Mouse (Mus musculus): Measurements from ENCODE around the gene Prickle1. TPM values are rescaled to one million over a fixed set of nuclear protein-coding genes. Genes with fewer than 3 reads are reported as not detected.
A peak's percentile ranks its signal among the peaks of the same experiment; 100 is the strongest.

The Prickle1 gene
- total RNA-seq, 2 experiments from 2014 or later, result 6.0 TPM

- intact Hi-C loops (cut with DNase I; ENCODE audit: low total_unique reads), result loop anchor here (10.0 kb wide), 1 partner anchor 618 kb away; no protein-coding TSS in a partner anchor
- no peak for DNase-seq
These were observed 1.3 kb upstream of the Prickle1 start for GRCm38 (mm10) chr15:93596991-93597390.

DNA sequence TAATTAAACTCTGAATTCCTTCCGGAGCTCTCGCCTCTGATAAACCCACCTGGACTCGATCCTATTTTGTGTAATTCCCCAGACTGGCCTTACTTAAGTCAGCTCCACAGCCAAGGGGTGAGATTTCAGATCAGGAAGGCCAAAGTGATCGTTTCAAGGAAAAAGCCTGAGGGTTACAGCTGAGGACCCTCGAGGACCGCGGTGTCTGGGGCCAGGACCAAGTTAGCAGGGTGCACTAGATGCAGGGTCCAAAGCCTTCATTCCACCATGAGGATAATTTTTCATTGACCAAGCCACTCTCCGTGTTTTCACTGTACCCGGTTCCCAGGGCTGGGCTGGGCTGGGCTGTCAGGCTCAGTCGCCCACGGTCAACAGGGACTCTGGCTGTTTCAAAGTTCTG lies 594 bp upstream of the Prickle1 start:
- DNase-seq, result peak; percentile 79
- intact Hi-C loops (cut with DNase I; ENCODE audit: low total_unique reads), result loop anchor here (10.0 kb wide), 1 partner anchor 619 kb away; no protein-coding TSS in a partner anchor

GRCm38 (mm10) chr15:93594888-93595698 lies 598 bp downstream of the Prickle1 start:
- intact Hi-C loops (cut with DNase I; ENCODE audit: low total_unique reads), result loop anchor here (10.0 kb wide), 1 partner anchor 620 kb away; no protein-coding TSS in a partner anchor
- peak; percentile 63 for DNase-seq

- DNase-seq, result no peak
- intact Hi-C loops (cut with DNase I; ENCODE audit: low total_unique reads), result loop anchor here (10.0 kb wide), 1 partner anchor 620 kb away; no protein-coding TSS in a partner anchor
These were observed 1.3 kb downstream of the Prickle1 start for GRCm38 (mm10) chr15:93594296-93594887.

DNA sequence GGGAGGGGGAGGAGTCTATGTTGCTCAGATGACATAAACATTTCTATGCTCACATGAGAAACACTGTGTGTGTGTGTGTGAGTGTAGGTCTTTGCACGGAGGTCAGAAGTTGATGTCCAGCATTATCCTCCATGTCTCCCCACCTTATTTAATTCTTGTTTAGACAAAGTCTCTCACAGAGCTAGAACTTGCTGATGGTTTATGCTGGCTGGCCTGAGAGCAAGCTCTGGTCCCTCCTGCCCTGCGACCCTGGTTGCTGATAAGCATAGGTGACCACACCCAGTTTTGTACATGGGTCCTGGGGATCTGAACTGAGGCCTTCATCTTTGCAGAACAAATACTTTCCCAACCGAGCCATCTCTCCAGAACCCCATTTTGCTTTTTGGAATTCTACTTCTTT lies 3.1 kb downstream of the Prickle1 start:
- DNase-seq, result no peak
- intact Hi-C loops (cut with DNase I; ENCODE audit: low total_unique reads), result loop anchor here (10.0 kb wide), 1 partner anchor 622 kb away; no protein-coding TSS in a partner anchor

DNA sequence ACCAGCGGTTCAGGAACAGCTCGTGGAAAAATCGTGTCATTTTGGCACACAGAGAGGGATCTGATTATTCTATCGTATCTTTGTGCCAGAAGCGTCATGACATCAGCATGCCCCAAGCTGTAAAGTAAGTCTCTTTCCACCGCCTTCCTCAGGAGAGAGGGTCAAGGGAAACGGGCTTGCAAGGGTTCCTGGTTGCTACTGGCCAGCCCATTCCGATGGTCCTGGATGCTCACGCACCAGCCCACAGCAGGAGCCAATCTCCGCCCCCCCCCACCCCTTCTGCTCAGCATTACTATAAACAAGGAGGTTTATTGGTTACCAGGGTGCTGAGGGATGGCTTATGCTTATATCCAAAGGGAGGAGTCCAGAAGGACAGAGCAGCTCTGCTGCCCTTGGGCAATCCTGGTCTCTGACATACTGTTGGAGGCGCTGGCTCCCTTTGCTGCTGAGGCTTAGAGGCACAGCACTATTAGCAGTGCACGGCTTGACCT lies 3.8 kb downstream of the Prickle1 start:
- intact Hi-C loops (cut with DNase I; ENCODE audit: low total_unique reads), result loop anchor here (10.0 kb wide), 1 partner anchor 623 kb away; no protein-coding TSS in a partner anchor
- no peak for DNase-seq

- intact Hi-C loops (cut with DNase I; ENCODE audit: low total_unique reads), result loop anchor here (10.0 kb wide), 1 partner anchor 623 kb away; no protein-coding TSS in a partner anchor
- DNase-seq, result no peak
These were observed 4.3 kb downstream of the Prickle1 start for GRCm38 (mm10) chr15:93591371-93591770.

DNA sequence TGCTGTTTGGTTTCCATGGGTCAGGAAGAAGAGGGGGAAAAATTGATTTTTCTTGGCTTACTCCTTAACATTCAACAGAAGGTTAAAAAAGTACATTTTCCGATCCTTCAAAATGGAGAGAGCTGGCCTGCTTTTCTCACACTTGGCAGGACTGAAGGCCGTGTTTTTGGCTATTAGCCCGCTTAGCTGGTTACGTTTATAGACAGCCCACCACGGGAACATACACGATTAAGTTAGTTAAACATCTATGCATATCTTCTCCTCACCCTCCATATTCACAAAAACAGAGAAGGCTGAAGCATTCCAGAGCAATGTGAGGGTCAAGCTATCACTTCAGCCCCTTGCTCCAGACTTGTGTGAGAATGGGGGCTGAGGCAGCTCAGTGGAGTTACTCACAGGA lies 7.3 kb downstream of the Prickle1 start:
- no peak for DNase-seq

DNA sequence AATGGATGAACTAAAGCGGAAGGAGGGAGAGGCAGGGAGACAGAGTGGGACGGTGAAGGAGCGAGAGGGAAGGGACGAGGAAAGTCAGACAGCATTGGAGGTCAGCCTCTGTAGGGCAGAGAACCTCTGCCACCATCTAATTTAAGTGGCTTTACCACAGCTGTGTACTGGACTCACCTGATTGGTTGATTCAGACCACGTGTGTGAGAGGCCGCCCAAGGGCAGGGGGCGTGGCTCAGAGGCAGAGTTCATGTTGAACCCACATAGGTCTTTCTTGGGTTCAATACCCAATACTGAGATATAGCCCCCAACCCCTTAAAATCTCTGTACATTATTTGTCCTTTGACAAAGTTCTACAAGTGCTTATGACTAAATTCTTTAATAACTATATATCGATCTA lies 8.0 kb downstream of the Prickle1 start:
- no peak for DNase-seq
- intact Hi-C loops (cut with DNase I; ENCODE audit: low total_unique reads), result no loop called here

More for the DNA sequence above, 7.3 kb downstream of the Prickle1 start:
- intact Hi-C loops (cut with DNase I; ENCODE audit: low total_unique reads), result no loop called here

- intact Hi-C loops (cut with DNase I; ENCODE audit: low total_unique reads), result no loop called here
- DNase-seq, result no peak
These were observed 12.6 kb downstream of the Prickle1 start for GRCm38 (mm10) chr15:93583051-93583450.

- DNase-seq, result no peak
- intact Hi-C loops (cut with DNase I; ENCODE audit: low total_unique reads), result no loop called here
These were observed 14.0 kb downstream of the Prickle1 start for GRCm38 (mm10) chr15:93581736-93582135.

GRCm38 (mm10) chr15:93579899-93580298 lies 15.8 kb downstream of the Prickle1 start:
- intact Hi-C loops (cut with DNase I; ENCODE audit: low total_unique reads), result loop anchor here (5.0 to 10.0 kb wide), 3 partner anchors 63 to 315 kb away; no protein-coding TSS in a partner anchor
- no peak for DNase-seq

GRCm38 (mm10) chr15:93579100-93579499 lies 16.6 kb downstream of the Prickle1 start:
- DNase-seq, result no peak
- intact Hi-C loops (cut with DNase I; ENCODE audit: low total_unique reads), result loop anchor here (5.0 to 10.0 kb wide), 3 partner anchors 62 to 314 kb away; no protein-coding TSS in a partner anchor

GRCm38 (mm10) chr15:93576361-93576760 lies 19.3 kb downstream of the Prickle1 start:
- intact Hi-C loops (cut with DNase I; ENCODE audit: low total_unique reads), result loop anchor here (5.0 to 10.0 kb wide), 3 partner anchors 59 to 312 kb away; no protein-coding TSS in a partner anchor
- no peak for DNase-seq

- intact Hi-C loops (cut with DNase I; ENCODE audit: low total_unique reads), result loop anchor here (5.0 to 10.0 kb wide), 3 partner anchors 59 to 311 kb away; no protein-coding TSS in a partner anchor
- DNase-seq, result peak; percentile 73
These were observed 19.8 kb downstream of the Prickle1 start for GRCm38 (mm10) chr15:93575884-93576283.

DNA sequence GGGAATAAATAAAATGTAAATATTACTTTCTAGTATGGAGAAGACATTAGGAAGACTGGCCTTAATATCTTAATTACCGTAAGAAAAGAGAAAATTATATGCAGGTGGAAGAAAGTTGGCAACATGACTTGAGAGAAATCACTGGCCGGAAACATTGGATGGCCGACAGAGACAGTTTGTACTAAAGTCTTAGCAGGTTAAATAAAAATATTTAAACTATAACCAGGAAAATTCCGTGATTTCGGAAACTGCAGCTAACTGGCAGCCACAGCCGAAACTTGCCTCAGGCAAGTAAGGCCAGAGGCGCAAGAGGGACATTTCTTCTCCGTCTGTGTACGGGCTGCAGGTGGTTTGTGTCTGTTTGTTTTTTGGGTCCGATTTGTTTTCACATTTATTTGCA lies 22.8 kb downstream of the Prickle1 start:
- intact Hi-C loops (cut with DNase I; ENCODE audit: low total_unique reads), result loop anchor here (10.0 kb wide), 2 partner anchors 138 to 308 kb away; no protein-coding TSS in a partner anchor
- no peak for DNase-seq

GRCm38 (mm10) chr15:93570881-93571495 lies 24.7 kb downstream of the Prickle1 start:
- intact Hi-C loops (cut with DNase I; ENCODE audit: low total_unique reads), result loop anchor here (10.0 kb wide), 2 partner anchors 136 to 306 kb away; no protein-coding TSS in a partner anchor
- DNase-seq, result no peak

DNA sequence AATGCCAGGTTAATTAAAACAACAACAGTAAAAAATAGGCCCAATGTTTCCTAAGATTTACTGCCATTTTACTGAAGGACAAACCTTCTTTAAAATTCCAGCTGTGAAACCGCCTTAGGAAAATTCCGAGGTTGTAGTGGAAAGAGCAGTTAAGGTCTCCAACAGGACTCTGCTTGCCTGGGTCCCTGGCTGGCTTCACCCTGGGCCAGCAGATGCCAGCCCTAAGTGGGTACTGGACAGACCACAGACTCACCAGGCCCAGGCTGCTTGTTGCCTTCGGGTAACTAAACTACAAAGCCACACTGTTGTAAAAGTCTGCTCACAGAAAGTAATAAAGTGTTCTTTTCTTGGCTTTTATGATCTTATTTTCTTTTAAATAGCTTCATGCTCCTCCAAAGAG lies 26.8 kb downstream of the Prickle1 start:
- intact Hi-C loops (cut with DNase I; ENCODE audit: low total_unique reads), result no loop called here
- DNase-seq, result no peak

DNA sequence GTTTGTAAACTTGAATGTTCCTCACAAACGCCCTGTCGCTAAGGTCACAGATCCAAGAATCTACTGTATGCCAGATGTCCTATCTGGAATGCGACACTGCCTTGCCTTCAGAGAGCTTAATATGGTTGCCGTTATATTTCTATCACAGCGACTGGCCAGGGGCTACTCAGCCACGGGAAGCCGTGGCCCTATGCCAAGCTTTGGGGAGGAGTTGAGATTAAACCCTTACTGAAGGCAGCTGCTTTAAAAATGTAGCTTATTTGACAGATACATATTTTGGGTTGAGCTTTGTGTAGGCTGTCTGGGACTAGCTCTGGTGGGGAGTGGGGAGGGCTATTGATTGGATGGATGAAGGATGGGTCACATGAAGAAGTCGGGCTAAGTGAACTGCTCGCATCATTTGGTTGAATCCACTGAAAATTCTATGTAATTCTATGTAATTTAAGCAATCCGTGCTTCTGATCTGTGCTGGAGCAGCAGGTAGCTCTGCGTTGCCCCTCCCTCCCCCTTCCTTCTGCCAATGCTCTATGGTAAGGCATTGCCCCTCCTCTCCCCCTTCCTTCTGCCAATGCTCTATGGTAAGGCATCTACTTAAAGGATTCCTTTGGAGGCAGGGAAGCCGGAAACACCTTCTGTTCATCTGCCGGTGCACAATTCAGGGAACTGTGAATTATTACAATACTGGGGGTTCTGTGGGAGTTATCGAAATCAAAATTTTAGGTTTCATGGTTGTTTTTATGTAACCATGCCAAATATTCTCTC lies 28.0 kb downstream of the Prickle1 start:
- DNase-seq, result peak; percentile 50
- intact Hi-C loops (cut with DNase I; ENCODE audit: low total_unique reads), result no loop called here

Data from gastrocnemius, postnatal 14 days (tissue).